Mouse (Mus musculus): Measurements from ENCODE around the gene Cd300a.

DNA sequence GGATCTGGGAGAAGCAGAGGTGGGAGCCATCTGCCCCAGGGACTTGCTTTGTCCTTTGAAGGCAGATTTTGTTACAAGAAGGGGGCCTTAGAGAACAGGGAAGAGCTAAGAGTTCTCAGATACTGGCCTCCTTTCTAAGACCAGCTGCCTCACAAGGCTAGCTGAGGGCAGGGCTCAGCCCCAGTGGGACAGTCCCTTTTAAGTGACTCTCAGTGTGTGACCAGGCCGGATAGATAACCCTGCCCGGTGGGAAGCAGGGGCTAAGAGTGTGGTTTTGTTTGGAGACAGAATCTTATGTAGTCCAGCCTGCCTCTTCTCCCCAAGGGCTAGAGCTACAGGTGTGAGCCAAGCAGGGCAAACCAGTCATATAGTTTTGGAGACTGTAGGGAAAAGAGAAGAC lies 40.3 kb upstream of the Cd300a start:
- TF ChIP-seq CTCF (IDR thresholded peaks at IDR 0.05; ENCODE audit: low read depth) (no peak), EP300 (IDR thresholded peaks at IDR 0.05; ENCODE audit: low read depth) (no peak)

Measured in liver, embryonic 14.5 days (tissue).